Mouse (Mus musculus) hindbrain, embryonic 15.5 days (tissue): ENCODE data around the gene Tbata. TPM values are rescaled to one million over a fixed set of nuclear protein-coding genes. Genes with fewer than 3 reads are reported as not detected.

Source experiments
- ATAC-seq: fragments of 200-750 bp; cut with Nextera tagmentation; 2 replicates; pipeline ENCODE4 v1.8.0; 2017; ENCODE audit warnings: low read depth, moderate number of reproducible peaks, moderate TSS enrichment; ENCODE audit not compliant: low FRiP score
- H3K27ac ChIP-seq: fragments of 300-500 bp; sonication (generic); replicated peaks from 2 replicates; pipeline ENCODE4 v1.5.1; 2015; ENCODE audit warnings: mild to moderate bottlenecking, inconsistent platforms
- H3K27me3 ChIP-seq: fragments of 300-500 bp; sonication (generic); 2 replicates; pipeline ENCODE4 v1.6.1; 2015; ENCODE audit warnings: control low read depth, inconsistent platforms
- H3K36me3 ChIP-seq: fragments of 300-500 bp; sonication (generic); 2 replicates; pipeline ENCODE4 v1.6.1; 2015; ENCODE audit warnings: control low read depth, inconsistent platforms
- H3K4me1 ChIP-seq: fragments of 300-500 bp; sonication (generic); replicated peaks from 2 replicates; pipeline ENCODE4 v1.6.1; 2015; ENCODE audit warnings: control low read depth, inconsistent platforms
- H3K4me2 ChIP-seq: fragments of 300-500 bp; sonication (generic); 2 replicates; pipeline ENCODE4 v1.6.1; 2015; ENCODE audit warnings: moderate library complexity, mild to moderate bottlenecking, inconsistent platforms
- H3K4me3 ChIP-seq: fragments of 300-500 bp; sonication (generic); 2 replicates; pipeline ENCODE4 v1.5.1; 2015; ENCODE audit warnings: mild to moderate bottlenecking, inconsistent platforms
- H3K9ac ChIP-seq: fragments of 300-500 bp; sonication (generic); 2 replicates; pipeline ENCODE4 v1.6.1; 2015; ENCODE audit warnings: inconsistent platforms
- H3K9me3 ChIP-seq: fragments of 300-500 bp; sonication (generic); 2 replicates; pipeline ENCODE4 v1.6.1; 2016; ENCODE audit warnings: control low read depth, inconsistent platforms
- WGBS: fragments of 180-500 bp; shearing (Covaris S2); methylation state at CpG from one replicate; pipeline ENCODE4 v1.1.7; 2015; 5-methylcytosine and 5-hydroxymethylcytosine counted together
- polyA plus RNA-seq: library from polyadenylated mRNA; unstranded; fragments of >200 nt; fragmentation: Nextera tagmentation; extraction: Ambion mirVana; gene quantifications from 2 replicates; pipeline ENCODE4 v1.2.1, GENCODE M21; 2015

The Tbata gene
- polyA plus RNA-seq, 1 experiment from 2014 or later, result 0.56 TPM

DNA sequence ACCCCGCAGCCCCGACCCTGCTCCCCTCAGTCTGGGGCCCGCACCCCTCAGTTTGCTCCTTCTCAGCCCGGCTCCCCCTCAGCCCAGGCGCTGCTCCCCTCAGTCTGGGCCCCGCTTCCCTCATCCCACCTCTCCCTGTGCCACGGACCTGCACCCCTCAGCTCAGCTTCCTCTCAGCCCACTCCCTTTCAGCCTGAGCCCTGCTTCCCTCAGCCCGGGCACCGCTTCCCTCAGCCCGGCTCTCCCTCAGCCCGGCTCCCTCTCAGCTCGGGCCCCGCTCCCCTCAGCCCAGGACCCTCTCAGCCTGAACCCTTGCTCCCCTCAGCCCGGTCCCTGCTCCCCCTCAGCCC, 25.0 kb upstream of the Tbata start:
- peak overlapping the region; percentile 97 for H3K4me3 ChIP-seq
- peak overlapping the region; percentile 98 for H3K9ac ChIP-seq
- H3K27me3 ChIP-seq, result no peaks in the 10 kb centered on the region
- H3K4me2 ChIP-seq, result peak overlapping the region; percentile 89
- H3K9me3 ChIP-seq, result no peaks in the 10 kb centered on the region
- peak; percentile 68 for ATAC-seq
- peaks cover 19% of the 10 kb centered on the region for H3K4me1 ChIP-seq
- WGBS, result 2% methylated on average over 14 of the region's 14 CpGs
- H3K36me3 ChIP-seq, result no peaks in the 10 kb centered on the region; the same call in 1 of the 2 replicates
- H3K27ac ChIP-seq, result peak overlapping the region; percentile 93

DNA sequence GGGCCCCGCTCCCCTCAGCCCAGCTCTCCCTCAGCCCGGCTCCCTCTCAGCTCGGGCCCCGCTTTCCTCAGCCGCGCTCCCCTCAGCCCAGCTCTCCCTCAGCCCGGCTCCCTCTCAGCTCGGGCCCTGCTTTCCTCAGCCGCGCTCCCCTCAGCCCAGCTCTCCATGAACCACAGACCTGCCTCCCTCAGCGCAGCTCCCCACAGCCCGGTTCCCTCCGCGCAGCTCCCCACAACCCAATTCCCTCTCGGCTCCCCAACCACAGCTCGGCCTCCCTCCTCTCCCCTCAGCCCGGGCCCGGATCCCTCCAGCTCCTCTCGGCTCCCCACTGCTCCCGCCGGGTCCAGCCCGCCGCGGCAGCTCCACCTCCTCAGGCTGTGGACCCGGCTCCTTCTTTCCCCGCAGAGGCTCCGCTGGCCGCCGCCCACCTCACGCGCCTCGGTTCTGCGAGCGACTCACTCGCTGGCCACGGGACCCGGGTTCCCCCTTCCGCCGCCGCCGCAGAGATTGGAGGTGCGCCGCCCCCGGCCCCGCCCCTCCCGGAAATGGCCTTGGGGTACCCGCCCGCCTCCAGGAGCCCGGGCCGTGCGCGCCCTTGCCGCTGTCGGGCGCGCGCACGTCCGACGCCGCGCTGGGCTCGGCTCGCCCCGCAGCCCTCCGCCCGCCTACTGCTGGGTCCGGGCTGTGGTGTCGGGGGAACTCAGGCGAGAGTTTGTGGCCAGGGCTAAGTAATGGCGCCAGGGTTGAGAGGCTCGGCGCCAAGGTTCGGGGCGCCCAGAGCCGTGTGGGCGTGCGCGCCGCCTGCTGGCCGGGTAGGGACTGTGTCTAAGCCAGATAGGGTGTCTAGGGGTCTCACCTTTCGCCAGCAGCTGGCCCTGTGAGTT, 24.4 kb upstream of the Tbata start, which contains the start of gene Sgpl1:
Gene Sgpl1 (minus strand): TSS at position 547 of the 884 bp plus-strand sequence.
- no peaks in the 10 kb centered on the region for H3K27me3 ChIP-seq
- H3K4me2 ChIP-seq, result peak within 1 kb of the TSS; percentile 89
- no peaks in the 10 kb centered on the region; the same call in 1 of the 2 replicates for H3K36me3 ChIP-seq
- under 1% methylated on average over 82 of the region's 82 CpGs for WGBS
- peak within 1 kb of the TSS; percentile 97 for H3K4me3 ChIP-seq
- no peaks in the 10 kb centered on the region for H3K9me3 ChIP-seq
- H3K4me1 ChIP-seq, result peaks cover 19% of the 10 kb centered on the region
- peak within 1 kb of the TSS; percentile 93 for H3K27ac ChIP-seq
- H3K9ac ChIP-seq, result peak within 1 kb of the TSS; percentile 98
- ATAC-seq, result peak; percentile 91

DNA sequence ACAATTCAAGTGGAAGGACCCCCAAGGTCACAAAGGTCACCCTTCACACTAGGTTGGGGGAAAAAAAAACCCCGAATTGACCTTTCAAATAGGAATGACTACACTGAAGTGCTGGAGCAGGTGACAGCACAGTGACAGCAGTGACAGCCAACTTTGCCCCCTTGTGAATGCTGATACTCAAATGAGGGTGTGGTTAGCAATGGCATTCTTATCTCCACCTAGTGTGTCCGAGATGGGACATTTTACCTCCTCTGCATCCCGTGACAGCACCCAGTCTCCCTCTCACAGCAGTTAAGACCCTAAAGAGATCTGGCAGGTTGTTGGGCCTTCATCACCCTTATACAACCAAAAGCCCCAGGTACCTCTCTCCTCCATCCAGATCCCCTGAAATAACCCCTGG, 22.3 kb upstream of the Tbata start:
- Histone ChIP-seq H3K9me3 (no peaks in the 10 kb centered on the region), H3K4me2 (no peak overlapping the region), H3K27me3 (no peaks in the 10 kb centered on the region), H3K4me1 (peaks cover 14% of the 10 kb centered on the region), H3K36me3 (no peaks in the 10 kb centered on the region), H3K9ac (no peak overlapping the region), H3K27ac (no peak overlapping the region), H3K4me3 (no peak overlapping the region)
- ATAC-seq, result no peak
- 83% methylated on average over 3 of the region's 3 CpGs for WGBS

DNA sequence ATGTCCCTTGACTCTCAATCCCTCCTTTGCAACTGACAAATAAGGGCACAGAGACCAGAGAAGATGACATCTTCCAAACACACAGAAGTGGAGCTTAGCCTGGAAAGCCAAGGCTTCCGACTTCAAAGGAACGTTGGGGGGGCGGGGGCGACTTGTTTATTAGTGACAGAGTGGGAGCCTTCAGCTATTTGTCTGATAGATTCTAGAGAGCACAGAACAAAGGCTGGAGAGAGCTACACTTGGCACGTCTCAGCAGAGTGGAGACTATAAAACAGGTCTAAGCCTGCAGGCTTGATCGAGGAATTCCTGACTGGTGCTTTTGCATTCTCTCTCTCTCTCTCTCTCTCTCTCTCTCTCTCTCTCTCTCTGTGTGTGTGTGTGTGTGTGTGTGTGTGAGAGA, 21.1 kb upstream of the Tbata start:
- Histone ChIP-seq H3K9ac (no peak overlapping the region), H3K4me1 (peaks cover 7% of the 10 kb centered on the region), H3K36me3 (no peaks in the 10 kb centered on the region), H3K9me3 (no peaks in the 10 kb centered on the region), H3K4me3 (no peak overlapping the region), H3K27ac (no peak overlapping the region), H3K4me2 (no peak overlapping the region), H3K27me3 (no peaks in the 10 kb centered on the region)
- 58% methylated on average over 6 of the region's 6 CpGs for WGBS
- ATAC-seq, result no peak

DNA sequence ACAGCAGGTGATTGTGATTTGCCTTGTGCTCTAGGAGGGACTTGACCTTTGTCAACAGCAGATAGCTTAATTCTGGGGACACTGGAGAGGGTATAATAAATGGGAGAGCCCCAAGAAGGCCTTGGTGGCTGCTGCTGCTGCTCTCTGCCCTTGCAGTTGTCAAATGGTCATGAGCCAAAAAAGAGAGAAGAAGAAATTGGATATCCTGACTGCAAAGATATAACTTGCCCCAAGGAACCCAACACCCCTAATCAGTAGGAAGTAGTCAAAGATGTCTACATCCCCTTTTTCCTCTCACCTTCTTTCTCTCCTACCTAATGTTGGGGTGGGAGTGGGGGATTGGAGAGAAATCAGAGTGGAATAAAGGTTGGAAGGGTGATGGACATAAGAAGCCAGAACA, 19.6 kb upstream of the Tbata start:
- no peaks in the 10 kb centered on the region for H3K9me3 ChIP-seq
- H3K27ac ChIP-seq, result no peak overlapping the region
- H3K9ac ChIP-seq, result no peak overlapping the region
- no peaks in the 10 kb centered on the region for H3K27me3 ChIP-seq
- no peak overlapping the region for H3K4me2 ChIP-seq
- ATAC-seq, result no peak
- no peak overlapping the region for H3K4me3 ChIP-seq
- no peaks in the 10 kb centered on the region for H3K36me3 ChIP-seq
- H3K4me1 ChIP-seq, result 0 out of 2 replicates have a peak, but pooled peaks cover 4% of the 10 kb centered on the region

DNA sequence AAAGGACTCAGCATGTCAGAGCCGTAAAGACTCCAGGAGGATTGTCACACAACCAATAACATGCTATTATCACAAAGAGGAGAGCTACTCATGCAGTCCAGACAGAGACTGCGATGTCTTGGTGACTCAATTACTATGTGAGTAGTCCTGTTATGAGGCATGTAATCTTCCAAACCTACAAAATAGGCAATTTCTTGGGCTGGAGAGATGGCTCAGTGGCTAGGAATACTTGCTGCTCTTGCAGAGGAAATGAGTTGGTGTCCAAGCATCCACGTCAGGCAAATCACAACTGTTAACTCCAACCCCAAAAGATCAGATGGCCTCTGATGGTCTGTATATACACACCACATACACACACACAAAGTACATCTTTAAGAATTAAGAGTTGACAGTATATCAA, 16.1 kb upstream of the Tbata start:
- H3K4me3 ChIP-seq, result no peak overlapping the region
- H3K9ac ChIP-seq, result no peak overlapping the region
- H3K27ac ChIP-seq, result no peak overlapping the region
- H3K27me3 ChIP-seq, result no peaks in the 10 kb centered on the region
- no peak for ATAC-seq
- H3K36me3 ChIP-seq, result no peaks in the 10 kb centered on the region
- no peak overlapping the region for H3K4me2 ChIP-seq
- WGBS, result 80% methylated on average over 3 of the region's 3 CpGs
- H3K9me3 ChIP-seq, result no peaks in the 10 kb centered on the region
- no peaks in the 10 kb centered on the region for H3K4me1 ChIP-seq

DNA sequence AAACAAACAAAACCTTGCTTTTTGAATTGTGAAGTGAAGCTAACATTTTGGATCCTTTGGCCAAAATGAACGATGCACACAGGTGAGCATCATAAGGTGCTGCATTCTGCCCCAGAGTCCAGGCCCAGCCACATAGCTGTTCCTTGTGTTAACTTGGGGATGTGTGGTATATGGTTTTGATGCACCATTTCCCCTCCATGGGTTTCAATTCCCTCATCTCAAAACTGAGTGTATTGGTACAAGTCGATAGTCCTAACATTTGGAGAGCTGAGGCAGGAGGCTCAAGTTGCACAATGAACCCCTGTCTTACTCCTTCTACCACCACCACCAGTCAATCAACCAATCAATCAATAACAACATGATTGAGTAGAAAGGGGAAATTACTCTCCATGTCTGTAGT, 15.3 kb upstream of the Tbata start:
- Histone ChIP-seq H3K9ac (no peak overlapping the region), H3K4me3 (no peak overlapping the region), H3K27ac (no peak overlapping the region), H3K4me2 (no peak overlapping the region), H3K9me3 (no peaks in the 10 kb centered on the region), H3K36me3 (no peaks in the 10 kb centered on the region), H3K27me3 (no peaks in the 10 kb centered on the region), H3K4me1 (no peaks in the 10 kb centered on the region)
- no peak for ATAC-seq
- 89% methylated on average over 2 of the region's 2 CpGs for WGBS

DNA sequence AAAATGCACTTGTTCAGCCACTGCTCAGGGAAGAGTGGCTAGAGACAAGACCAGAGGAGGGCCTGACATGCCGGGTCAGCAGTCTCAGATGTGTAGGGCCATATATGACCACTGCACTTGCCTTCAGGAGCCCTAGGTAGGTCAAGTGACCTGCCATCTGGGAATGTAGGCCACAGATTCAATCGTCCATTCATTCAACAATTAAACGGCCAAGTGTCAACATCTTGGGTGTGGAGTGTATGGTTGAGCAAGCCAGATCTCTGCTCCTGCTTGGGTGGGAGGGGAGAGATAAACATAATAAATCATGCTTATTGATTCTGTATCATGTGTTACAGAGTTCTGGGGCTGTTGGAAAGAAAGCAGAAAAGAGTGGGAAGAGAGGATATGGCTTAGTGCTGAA, 13.2 kb upstream of the Tbata start:
- Histone ChIP-seq H3K9me3 (no peaks in the 10 kb centered on the region), H3K4me3 (no peak overlapping the region), H3K4me2 (no peak overlapping the region), H3K36me3 (no peaks in the 10 kb centered on the region), H3K27ac (no peak overlapping the region), H3K4me1 (no peaks in the 10 kb centered on the region), H3K27me3 (no peaks in the 10 kb centered on the region), H3K9ac (no peak overlapping the region)
- 81% methylated on average over 3 of the region's 3 CpGs for WGBS
- ATAC-seq, result no peak

DNA sequence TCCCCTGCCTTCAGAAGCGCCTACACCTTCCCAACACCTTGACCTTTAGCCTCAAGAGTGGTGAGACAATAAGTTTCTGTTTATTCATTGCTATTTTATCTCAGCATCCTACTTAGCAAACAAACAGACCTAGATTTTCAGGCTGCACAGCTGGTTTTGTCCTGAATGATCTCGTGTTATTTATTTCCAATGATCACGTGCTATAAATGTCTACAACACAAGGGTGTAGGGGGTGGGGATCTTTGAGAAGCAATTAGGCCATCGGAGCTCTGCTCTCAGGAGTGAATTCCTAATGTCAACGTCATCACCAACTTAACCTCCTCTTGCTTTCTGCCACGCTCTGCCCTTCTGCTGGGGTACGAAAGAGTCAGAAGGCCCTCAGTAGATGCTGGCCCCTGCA, 11.7 kb upstream of the Tbata start:
- H3K4me2 ChIP-seq, result no peak overlapping the region
- no peak for ATAC-seq
- H3K4me1 ChIP-seq, result no peaks in the 10 kb centered on the region
- H3K9ac ChIP-seq, result no peak overlapping the region
- H3K4me3 ChIP-seq, result no peak overlapping the region
- H3K27ac ChIP-seq, result no peak overlapping the region
- H3K36me3 ChIP-seq, result no peaks in the 10 kb centered on the region
- H3K9me3 ChIP-seq, result no peaks in the 10 kb centered on the region
- 85% methylated on average over 7 of the region's 7 CpGs for WGBS
- no peaks in the 10 kb centered on the region for H3K27me3 ChIP-seq

DNA sequence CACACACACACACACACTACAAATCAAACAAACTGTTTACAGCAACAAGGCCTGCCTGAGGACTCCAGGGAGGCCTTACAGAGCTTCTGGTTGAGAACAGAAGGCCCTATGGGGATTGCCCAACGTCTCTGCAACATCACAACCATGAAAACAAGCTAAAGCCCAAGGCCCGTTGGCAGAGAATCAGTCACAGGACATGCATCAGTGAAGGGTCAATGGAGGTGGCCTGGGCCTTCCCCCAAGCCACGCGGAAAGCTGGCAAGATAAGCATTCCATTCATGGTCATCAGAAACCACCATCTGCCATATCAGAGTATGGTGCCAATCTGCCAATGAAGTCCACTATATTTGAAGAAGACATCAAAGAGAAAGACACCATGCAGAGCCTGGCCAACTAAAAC, 11.1 kb upstream of the Tbata start:
- Histone ChIP-seq H3K36me3 (no peaks in the 10 kb centered on the region), H3K9ac (no peak overlapping the region), H3K9me3 (no peaks in the 10 kb centered on the region), H3K27me3 (no peaks in the 10 kb centered on the region), H3K4me3 (no peak overlapping the region), H3K4me1 (no peaks in the 10 kb centered on the region), H3K4me2 (no peak overlapping the region), H3K27ac (no peak overlapping the region)
- 75% methylated on average over 4 of the region's 4 CpGs for WGBS
- ATAC-seq, result no peak

DNA sequence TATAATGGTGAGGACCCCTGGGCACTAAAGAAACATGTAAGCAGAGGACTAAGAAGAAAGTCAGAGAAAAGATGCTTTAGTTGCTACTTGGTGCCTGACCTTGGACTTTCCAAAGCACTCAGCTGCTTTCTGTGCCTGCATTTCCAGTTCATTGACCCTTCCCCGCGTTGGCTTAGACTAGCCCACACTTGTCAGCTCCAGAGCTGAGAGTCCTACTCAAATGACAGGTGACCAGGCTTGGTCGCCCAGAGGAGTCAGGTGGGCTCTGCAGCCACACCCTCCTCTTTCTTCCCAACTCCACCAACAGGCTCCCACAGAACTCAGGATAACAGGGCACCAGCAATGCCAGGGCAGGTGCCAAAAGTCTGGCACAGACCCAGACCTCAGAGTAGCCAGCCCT, 9.4 kb upstream of the Tbata start:
- H3K36me3 ChIP-seq, result no peaks in the 10 kb centered on the region
- no peak overlapping the region for H3K27ac ChIP-seq
- 80% methylated on average over 3 of the region's 3 CpGs for WGBS
- ATAC-seq, result no peak
- no peak overlapping the region for H3K4me2 ChIP-seq
- no peaks in the 10 kb centered on the region for H3K4me1 ChIP-seq
- H3K9me3 ChIP-seq, result no peaks in the 10 kb centered on the region
- no peak overlapping the region for H3K9ac ChIP-seq
- no peak overlapping the region for H3K4me3 ChIP-seq
- H3K27me3 ChIP-seq, result no peaks in the 10 kb centered on the region

DNA sequence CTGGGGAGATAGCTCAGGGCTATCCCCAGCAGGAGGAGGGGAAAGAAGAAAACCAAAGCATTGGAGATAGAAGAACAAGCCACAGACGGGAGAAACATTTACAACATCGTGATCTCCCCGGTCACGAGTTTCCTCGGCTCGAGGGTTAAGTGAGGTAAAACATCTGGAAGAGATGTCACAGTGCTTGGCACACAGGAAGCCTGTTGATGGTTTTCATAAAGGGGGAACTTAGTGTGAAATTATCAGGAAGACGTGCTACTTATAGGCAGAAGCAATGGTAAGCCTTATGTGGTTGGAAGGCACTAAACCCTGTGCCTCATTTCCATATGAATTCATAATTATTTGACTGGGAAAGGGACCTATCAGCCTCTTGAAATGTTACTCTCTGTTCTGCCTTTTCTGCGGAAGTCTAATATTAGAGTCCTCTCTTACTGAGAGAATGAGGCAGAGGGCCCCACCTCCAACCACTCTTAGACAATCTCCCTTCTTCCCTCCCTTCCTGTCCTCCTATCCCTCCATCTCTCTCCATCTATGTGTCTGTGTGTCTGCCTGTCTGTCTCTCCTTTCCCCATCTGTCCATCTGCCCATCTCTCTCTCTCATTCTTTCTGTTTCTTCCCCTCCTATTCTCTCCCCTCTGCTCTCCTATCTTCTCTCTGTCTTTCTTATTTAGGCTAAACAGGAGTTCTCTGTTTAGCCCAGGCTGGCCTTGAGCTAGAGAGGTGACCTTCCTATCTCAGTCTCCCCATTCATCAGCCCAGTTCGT, 4.2 kb upstream of the Tbata start:
- Histone ChIP-seq H3K4me2 (no peak overlapping the region), H3K9ac (no peak overlapping the region), H3K9me3 (no peaks in the 10 kb centered on the region), H3K4me1 (no peaks in the 10 kb centered on the region), H3K4me3 (no peak overlapping the region), H3K36me3 (no peaks in the 10 kb centered on the region), H3K27ac (no peak overlapping the region), H3K27me3 (no peaks in the 10 kb centered on the region)
- no peak for ATAC-seq
- 79% methylated on average over 9 of the region's 9 CpGs for WGBS
